Mouse (Mus musculus): ENCODE measurements around the gene Snap47. TPM values are rescaled to one million over a fixed set of nuclear protein-coding genes. Genes with fewer than 3 reads are reported as not detected.

Snap47 gene
- total RNA-seq, 2 experiments from 2014 or later = 40.8 to 45.5 TPM

- DNase-seq = peak; percentile 49
Observed at GRCm38 (mm10) chr11:59366633-59367032, 84.4 kb downstream of the Snap47 start.

- DNase-seq = no peak
Observed at GRCm38 (mm10) chr11:59366031-59366430, 85.0 kb downstream of the Snap47 start.

- DNase-seq = peak; percentile 46
Observed at GRCm38 (mm10) chr11:59364417-59364816, 86.6 kb downstream of the Snap47 start.

GRCm38 (mm10) chr11:59364007-59364406, 87.0 kb downstream of the Snap47 start:
- no peak for DNase-seq

- DNase-seq = no peak
Observed at GRCm38 (mm10) chr11:59361291-59361690, 89.7 kb downstream of the Snap47 start.

Other genes with a start within 250 kb of the Snap47 start
- 10 to 100 TPM; 74.1 to 75.1 TPM for gene Mrpl55, start 248.7 kb downstream of the Snap47 start, total RNA-seq (2021)
- 10 to 100 TPM; 10.6 to 12.4 TPM for gene 2310033P09Rik, start 242.9 kb downstream of the Snap47 start, total RNA-seq (2021)
- gene Arf1, start 222.9 kb downstream of the Snap47 start, total RNA-seq (2021) = 100 to 1,000 TPM; 389 to 395 TPM
- not detected for gene Wnt3a, start 160.4 kb downstream of the Snap47 start, total RNA-seq (2021)
- gene Wnt9a, start 144.3 kb downstream of the Snap47 start, total RNA-seq (2021) = 1 to 10 TPM; 5.6 to 5.7 TPM
- gene Prss38, start 75.5 kb downstream of the Snap47 start, total RNA-seq (2021) = not detected
- gene Jmjd4, start 1.1 kb downstream of the Snap47 start, total RNA-seq (2021) = 10 to 100 TPM; 14.8 to 16.3 TPM
- gene Zfp867, start 21.3 kb upstream of the Snap47 start, total RNA-seq (2021) = 1 to 10 TPM; 6.1 to 6.2 TPM
- 10 to 100 TPM; 25.1 to 25.4 TPM for gene Zkscan17, start 75.6 kb upstream of the Snap47 start, total RNA-seq (2021)
- under 1 TPM; 0.18 to 0.31 TPM for gene Nlrp3, start 90.4 kb upstream of the Snap47 start, total RNA-seq (2021)
- not detected for gene Olfr222, start 125.0 kb upstream of the Snap47 start, total RNA-seq (2021)
- not detected for gene Olfr223, start 142.1 kb upstream of the Snap47 start, total RNA-seq (2021)
- 100 to 1,000 TPM; 220 to 241 TPM for gene Mprip, start 210.1 kb upstream of the Snap47 start, total RNA-seq (2021)